Mouse (Mus musculus): ENCODE measurements around the gene Ptdss2. TPM values are rescaled to one million over a fixed set of nuclear protein-coding genes. Genes with fewer than 3 reads are reported as not detected.

The Ptdss2 gene
- total and polyA plus RNA-seq, 2 experiments from 2014 or later = 19.6 to 90.9 TPM

- WGBS = under 1% methylated on average over 58 of the region's 59 CpGs
- no peaks in the 10 kb centered on the region for H3K9me3 ChIP-seq (ENCODE audit: low read length)
- peak overlapping the region; percentile 43; the same call in 1 of the 2 replicates for H3K27ac ChIP-seq (ENCODE audit: low read depth, low read length)
- ATAC-seq (ENCODE audit: low FRiP score) = peak; percentile 99
- peak overlapping the region; percentile 89 for H3K4me2 ChIP-seq (ENCODE audit: low read depth, low read length, poor library complexity, severe bottlenecking)
- H3K4me3 ChIP-seq (ENCODE audit: low read depth, low read length) = peak overlapping the region; percentile 88
- no peaks in the 10 kb centered on the region for H3K27me3 ChIP-seq (ENCODE audit: insufficient read depth, low read length)
- H3K9ac ChIP-seq (replicated peaks; ENCODE audit: low read length, poor library complexity, severe bottlenecking) = peak overlapping the region; percentile 84
- peaks cover 6% of the 10 kb centered on the region; the same call in 1 of the 2 replicates for H3K4me1 ChIP-seq (ENCODE audit: insufficient read depth, low read length)
- DNase-seq (ENCODE audit: low spot score) = peak; percentile 96
- TF ChIP-seq CTCF (IDR thresholded peaks at IDR 0.05) = no peak
- peaks cover 13% of the 10 kb centered on the region; the same call in 1 of the 2 replicates for H3K36me3 ChIP-seq (ENCODE audit: insufficient read depth, low read length)
Measured at GRCm38 (mm10) chr7:141131024-141131820, 9.0 kb downstream of the Ptdss2 start.

DNA sequence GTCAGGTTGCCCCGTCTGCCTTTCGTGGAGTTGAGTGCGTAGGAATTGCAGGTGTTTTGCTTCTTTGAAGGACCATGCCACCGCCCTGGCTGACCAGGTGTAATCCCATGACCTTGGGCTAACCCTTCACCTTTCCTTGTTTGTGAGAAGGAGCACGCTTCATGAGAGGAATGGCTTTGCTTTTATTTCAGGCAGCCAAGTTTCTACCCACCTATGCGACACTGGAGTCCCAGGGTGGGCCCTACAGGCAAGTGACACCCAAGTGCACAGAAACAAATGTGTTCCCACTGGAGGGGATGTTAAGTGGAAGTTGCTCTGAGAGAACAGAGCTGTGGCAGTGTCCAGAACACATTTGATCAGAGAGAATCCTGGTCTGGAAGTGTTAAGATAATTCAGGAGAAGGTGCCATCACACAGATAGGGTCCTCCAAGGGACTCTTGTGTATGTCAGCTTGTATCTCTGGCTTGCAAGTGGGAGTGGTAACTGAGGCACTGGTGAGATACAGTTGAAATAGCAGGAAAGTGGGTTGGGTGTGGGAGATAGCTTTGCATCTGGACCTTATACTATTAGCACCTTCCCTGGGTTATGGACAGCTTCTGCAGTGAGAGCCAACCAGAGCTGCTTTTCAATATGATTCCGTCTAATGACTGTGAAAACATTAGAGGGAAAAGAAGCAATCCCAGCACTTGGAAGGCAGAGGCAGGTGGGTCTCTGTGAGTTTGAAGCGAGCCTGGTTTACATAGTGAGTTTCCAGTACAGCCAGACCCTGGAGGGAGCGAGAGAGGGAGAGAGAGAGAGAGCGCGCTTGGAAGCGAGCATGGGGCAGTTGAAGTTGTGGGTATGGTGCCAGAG lies 9.9 kb downstream of the Ptdss2 start:
- Histone ChIP-seq H3K36me3 (ENCODE audit: insufficient read depth, low read length) (peaks cover 20% of the 10 kb centered on the region), H3K9me3 (ENCODE audit: low read length) (no peaks in the 10 kb centered on the region), H3K27ac (ENCODE audit: low read depth, low read length) (no peak overlapping the region), H3K27me3 (ENCODE audit: insufficient read depth, low read length) (no peaks in the 10 kb centered on the region), H3K4me2 (ENCODE audit: low read depth, low read length, poor library complexity, severe bottlenecking) (peak overlapping the region; percentile 89), H3K4me1 (ENCODE audit: insufficient read depth, low read length) (peaks cover 6% of the 10 kb centered on the region; the same call in 1 of the 2 replicates), H3K4me3 (ENCODE audit: low read depth, low read length) (peak overlapping the region; percentile 88), H3K9ac (replicated peaks; ENCODE audit: low read length, poor library complexity, severe bottlenecking) (peak overlapping the region; percentile 84)
- no peak for ATAC-seq (ENCODE audit: low FRiP score)
- WGBS = 63% methylated on average over 12 of the region's 12 CpGs
- no peak for TF ChIP-seq CTCF (IDR thresholded peaks at IDR 0.05)
- DNase-seq (ENCODE audit: low spot score) = no peak

GRCm38 (mm10) chr7:141141326-141141725 lies 19.1 kb downstream of the Ptdss2 start:
- Histone ChIP-seq H3K27ac (ENCODE audit: low read depth, low read length) (no peak overlapping the region), H3K4me3 (ENCODE audit: low read depth, low read length) (no peak overlapping the region), H3K4me2 (ENCODE audit: low read depth, low read length, poor library complexity, severe bottlenecking) (no peak overlapping the region), H3K4me1 (ENCODE audit: insufficient read depth, low read length) (no peaks in the 10 kb centered on the region), H3K27me3 (ENCODE audit: insufficient read depth, low read length) (no peaks in the 10 kb centered on the region), H3K36me3 (ENCODE audit: insufficient read depth, low read length) (peaks cover 44% of the 10 kb centered on the region), H3K9me3 (ENCODE audit: low read length) (no peaks in the 10 kb centered on the region), H3K9ac (replicated peaks; ENCODE audit: low read length, poor library complexity, severe bottlenecking) (no peak overlapping the region)
- WGBS = 95% methylated on average over 4 of the region's 4 CpGs
- DNase-seq (ENCODE audit: low spot score) = no peak
- ATAC-seq (ENCODE audit: low FRiP score) = no peak
- no peak for TF ChIP-seq CTCF (IDR thresholded peaks at IDR 0.05)

GRCm38 (mm10) chr7:141143112-141143511 lies 20.9 kb downstream of the Ptdss2 start:
- Histone ChIP-seq H3K27ac (ENCODE audit: low read depth, low read length) (no peak overlapping the region), H3K27me3 (ENCODE audit: insufficient read depth, low read length) (no peaks in the 10 kb centered on the region), H3K36me3 (ENCODE audit: insufficient read depth, low read length) (peaks cover 34% of the 10 kb centered on the region; the same call in 1 of the 2 replicates), H3K4me3 (ENCODE audit: low read depth, low read length) (no peak overlapping the region), H3K9me3 (ENCODE audit: low read length) (no peaks in the 10 kb centered on the region), H3K4me2 (ENCODE audit: low read depth, low read length, poor library complexity, severe bottlenecking) (no peak overlapping the region), H3K4me1 (ENCODE audit: insufficient read depth, low read length) (no peaks in the 10 kb centered on the region), H3K9ac (replicated peaks; ENCODE audit: low read length, poor library complexity, severe bottlenecking) (no peak overlapping the region)
- DNase-seq (ENCODE audit: low spot score) (no peak), ATAC-seq (ENCODE audit: low FRiP score) (no peak)
- WGBS = 54% methylated on average over 5 of the region's 5 CpGs
- TF ChIP-seq CTCF (IDR thresholded peaks at IDR 0.05) = peak; percentile 47

DNA sequence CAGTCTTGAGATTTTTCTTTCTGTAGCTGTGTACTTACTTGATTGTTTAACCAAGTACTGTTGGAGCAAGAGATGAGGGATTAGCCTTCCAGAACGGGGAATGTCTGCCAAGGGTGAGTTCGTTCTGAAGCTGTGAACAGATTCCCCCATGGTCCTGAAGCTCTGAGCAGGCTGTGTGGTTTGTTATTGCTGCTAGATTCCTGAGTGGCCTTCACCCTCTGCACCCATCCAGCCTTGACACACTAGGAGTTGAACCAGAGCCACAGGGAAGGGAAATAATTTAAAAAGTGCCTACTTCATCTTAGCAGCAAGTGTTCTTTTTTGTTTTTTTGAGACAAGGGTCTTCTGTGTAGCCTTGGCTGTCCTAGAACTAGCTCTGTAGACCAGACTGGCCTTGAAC lies 21.7 kb downstream of the Ptdss2 start:
- TF ChIP-seq CTCF (IDR thresholded peaks at IDR 0.05) = no peak
- no peak for ATAC-seq (ENCODE audit: low FRiP score)
- 88% methylated on average over 2 of the region's 2 CpGs for WGBS
- Histone ChIP-seq H3K27me3 (ENCODE audit: insufficient read depth, low read length) (no peaks in the 10 kb centered on the region), H3K9ac (replicated peaks; ENCODE audit: low read length, poor library complexity, severe bottlenecking) (no peak overlapping the region), H3K4me2 (ENCODE audit: low read depth, low read length, poor library complexity, severe bottlenecking) (no peak overlapping the region), H3K9me3 (ENCODE audit: low read length) (no peaks in the 10 kb centered on the region), H3K27ac (ENCODE audit: low read depth, low read length) (no peak overlapping the region), H3K4me3 (ENCODE audit: low read depth, low read length) (no peak overlapping the region), H3K4me1 (ENCODE audit: insufficient read depth, low read length) (no peaks in the 10 kb centered on the region), H3K36me3 (ENCODE audit: insufficient read depth, low read length) (peaks cover 28% of the 10 kb centered on the region; the same call in 1 of the 2 replicates)
- DNase-seq (ENCODE audit: low spot score) = no peak

All from midbrain, postnatal 0 days (tissue).